Mouse (Mus musculus) central nervous system, embryonic 18 days (tissue): Measurements from ENCODE around the gene Olfr763. TPM values are rescaled to one million over a fixed set of nuclear protein-coding genes. Genes with fewer than 3 reads are reported as not detected.

Experiments
- polyA plus RNA-seq: library from polyadenylated mRNA; depleted of rRNA; stranded (reverse); fragments of >200 nt; gene quantifications from 2 replicates; pipeline ENCODE4 v1.2.3, GENCODE M21; 2012; rRNA removed

Gene Olfr763
- not detected in 2 replicates for polyA plus RNA-seq

DNA sequence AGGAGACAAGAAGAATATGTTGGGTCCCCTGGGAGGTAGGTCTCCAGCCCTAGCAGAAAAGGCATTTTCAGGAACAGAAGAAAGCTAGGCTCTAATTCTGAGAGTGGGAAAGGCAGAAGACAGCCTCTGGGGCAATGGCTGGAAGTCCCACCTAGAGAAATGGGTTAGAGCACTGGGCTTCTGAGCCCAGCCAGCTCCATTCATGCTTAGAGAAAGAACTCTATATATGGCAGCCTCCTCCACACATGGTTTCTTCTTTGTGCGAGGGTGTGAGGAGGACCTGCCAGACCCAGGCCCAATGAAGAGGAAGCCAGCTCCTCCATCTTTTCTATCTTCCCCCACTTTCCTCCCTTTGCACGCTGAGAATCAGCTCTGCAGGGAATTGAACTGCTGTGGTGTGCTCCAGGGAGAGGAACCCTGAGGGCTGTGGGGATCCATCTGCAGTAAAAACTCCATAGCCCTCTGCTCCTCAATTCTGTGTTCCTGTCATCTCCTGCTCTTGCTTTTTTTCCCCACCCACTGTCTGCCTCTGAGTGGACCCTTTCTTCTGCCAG lies at the start of gene Olfr763:
TSS of gene Olfr763 (plus strand) at position 504 of the 554 bp plus-strand sequence.

DNA sequence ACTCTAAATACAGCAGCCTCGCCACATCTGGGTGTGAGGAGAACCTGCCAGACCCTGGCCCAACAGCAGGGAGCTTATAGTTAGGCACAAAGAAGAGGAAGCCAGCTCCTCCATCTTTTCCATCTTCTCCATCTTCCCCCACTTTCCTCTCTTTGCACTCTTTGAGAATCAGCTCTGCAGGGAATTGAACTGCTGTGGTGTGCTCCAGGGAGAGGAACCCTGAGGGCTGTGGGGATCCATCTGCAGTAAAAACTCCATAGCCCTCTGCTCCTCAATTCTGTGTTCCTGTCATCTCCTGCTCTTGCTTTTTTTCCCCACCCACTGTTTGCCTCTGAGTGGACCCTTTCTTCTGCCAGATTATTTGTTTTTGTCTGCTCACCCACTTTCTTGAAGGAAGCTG lies 21.5 kb upstream of the Olfr763 start, which contains the start of gene Olfr9:
TSS of gene Olfr9 (plus strand) at position 301 of the 400 bp plus-strand sequence.

DNA sequence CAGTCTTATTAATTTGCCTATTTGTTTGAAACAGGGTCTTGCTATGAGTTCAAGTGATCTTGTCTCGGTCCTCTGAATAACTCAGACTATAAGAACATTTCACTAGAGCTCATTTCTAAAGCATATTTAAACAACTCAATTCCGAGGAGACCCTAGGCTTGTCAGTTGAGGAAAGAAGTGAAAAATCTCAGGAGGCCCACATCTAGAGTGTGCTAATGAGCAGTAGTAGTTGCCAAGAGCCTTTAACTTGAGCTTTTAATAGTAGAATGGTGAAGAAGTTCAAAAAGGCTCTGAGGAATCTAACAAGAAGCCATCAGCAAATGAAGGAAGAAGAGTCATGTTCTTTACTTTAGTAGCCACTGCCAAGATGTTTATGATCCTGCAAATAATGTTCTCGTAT lies 29.2 kb downstream of the Olfr763 start, which contains the start of gene Olfr764-ps1:
TSS of gene Olfr764-ps1 (minus strand) at position 101 of the 400 bp plus-strand sequence.

DNA sequence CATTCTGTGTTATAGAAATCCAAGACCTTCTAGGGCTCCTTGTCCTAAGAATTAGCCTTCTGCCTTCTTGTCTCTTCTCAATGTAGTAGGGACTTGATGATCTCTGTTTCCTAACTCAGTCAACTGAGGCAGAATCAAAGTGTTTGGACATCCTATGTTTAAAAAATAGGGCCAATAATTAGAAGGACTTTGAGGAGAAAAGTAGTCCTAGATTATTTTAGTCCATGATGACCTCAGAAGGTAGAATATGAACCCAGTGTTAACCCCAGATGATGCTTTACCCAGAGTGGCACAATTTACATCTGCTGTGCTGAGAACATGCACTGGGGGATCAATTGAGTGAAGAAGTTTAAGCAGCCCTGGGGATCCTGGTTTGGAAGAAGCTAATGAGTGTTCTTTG lies 39.3 kb downstream of the Olfr763 start, which contains the start of gene Olfr765:
TSS of gene Olfr765 (minus strand) at position 101 of the 400 bp plus-strand sequence.

Other genes starting within 250 kb of the Olfr763 start
- gene Mmp19, start 219.9 kb upstream of the Olfr763 start, polyA plus RNA-seq, result 0.57 and 2.0 TPM in 2 replicates
- gene Dnajc14, start 206.7 kb upstream of the Olfr763 start, polyA plus RNA-seq, result 21.0 and 21.6 TPM in 2 replicates
- gene Tmem198b, start 206.4 kb upstream of the Olfr763 start, polyA plus RNA-seq, result 19.9 TPM in 2 replicates
- gene Sarnp, start 193.5 kb upstream of the Olfr763 start, polyA plus RNA-seq, result 93.1 and 94.4 TPM in 2 replicates
- gene Ormdl2, start 189.1 kb upstream of the Olfr763 start, polyA plus RNA-seq, result 15.6 and 17.2 TPM in 2 replicates
- 8.7 and 8.9 TPM in 2 replicates for gene Gdf11, start 119.1 kb upstream of the Olfr763 start, polyA plus RNA-seq
- gene Cd63, start 109.8 kb upstream of the Olfr763 start, polyA plus RNA-seq, result 65.0 and 99.6 TPM in 2 replicates
- 11.4 and 19.1 TPM in 2 replicates for gene Rdh5, start 87.9 kb upstream of the Olfr763 start, polyA plus RNA-seq
- 280 and 314 TPM in 2 replicates for gene Bloc1s1, start 86.8 kb upstream of the Olfr763 start, polyA plus RNA-seq
- 11.6 and 16.9 TPM in 2 replicates for gene Itga7, start 77.0 kb upstream of the Olfr763 start, polyA plus RNA-seq
- not detected in 2 replicates for gene Mettl7b, start 49.8 kb upstream of the Olfr763 start, polyA plus RNA-seq
- not detected in 2 replicates for gene Olfr9, start 21.4 kb upstream of the Olfr763 start, polyA plus RNA-seq
- gene Olfr764-ps1, start 29.1 kb downstream of the Olfr763 start, polyA plus RNA-seq, result not detected in 2 replicates
- gene Olfr765, start 39.2 kb downstream of the Olfr763 start, polyA plus RNA-seq, result not detected in 2 replicates
- gene Olfr766-ps1, start 58.2 kb downstream of the Olfr763 start, polyA plus RNA-seq, result not detected in 2 replicates
- gene Olfr767, start 72.1 kb downstream of the Olfr763 start, polyA plus RNA-seq, result not detected in 2 replicates
- gene Olfr768, start 88.6 kb downstream of the Olfr763 start, polyA plus RNA-seq, result not detected in 2 replicates
- not detected in 2 replicates for gene Olfr769, start 107.1 kb downstream of the Olfr763 start, polyA plus RNA-seq
- not detected in 2 replicates for gene Olfr770, start 128.2 kb downstream of the Olfr763 start, polyA plus RNA-seq
- gene Olfr771, start 154.0 kb downstream of the Olfr763 start, polyA plus RNA-seq, result not detected in 2 replicates
- gene Olfr772, start 167.1 kb downstream of the Olfr763 start, polyA plus RNA-seq, result not detected in 2 replicates
- gene Olfr773, start 176.6 kb downstream of the Olfr763 start, polyA plus RNA-seq, result not detected in 2 replicates
- not detected in 2 replicates for gene Olfr774, start 225.4 kb downstream of the Olfr763 start, polyA plus RNA-seq
- not detected in 2 replicates for gene Olfr775, start 237.6 kb downstream of the Olfr763 start, polyA plus RNA-seq
- gene Olfr776, start 248.3 kb downstream of the Olfr763 start, polyA plus RNA-seq, result not detected in 2 replicates